Mouse (Mus musculus): ENCODE measurements around the gene Nek8.

The Nek8 gene

GRCm38 (mm10) chr11:78182961-78183844 lies 6.7 kb upstream of the Nek8 start, which contains the start of gene Rpl23a:
Rpl23a (minus strand) TSS chr11:78183584.
- peak in 1 of 2 experiments; percentile 73 for DNase-seq (ENCODE audit: low spot score in 2 of 2)

DNA sequence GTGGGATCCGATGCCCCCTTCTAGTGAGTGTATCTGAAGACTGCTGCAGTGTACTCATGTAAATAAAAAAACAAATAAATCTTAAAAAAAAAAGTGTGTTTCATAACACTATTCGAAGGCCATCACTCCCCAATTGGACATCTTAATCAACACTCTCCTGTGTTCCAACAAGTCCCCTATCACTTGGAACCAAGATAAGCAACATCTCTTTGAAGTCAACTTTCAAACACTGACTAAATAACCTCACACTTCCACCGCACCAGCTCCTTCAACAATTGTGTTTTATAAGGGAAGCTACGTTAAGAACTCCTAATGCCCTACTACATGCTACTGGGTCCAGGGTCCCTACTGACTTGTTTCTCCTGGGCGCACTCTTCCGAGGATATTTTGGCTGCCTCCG lies 6.0 kb upstream of the Nek8 start:
- DNase-seq (ENCODE audit: low spot score in 2 of 2): no peak

DNA sequence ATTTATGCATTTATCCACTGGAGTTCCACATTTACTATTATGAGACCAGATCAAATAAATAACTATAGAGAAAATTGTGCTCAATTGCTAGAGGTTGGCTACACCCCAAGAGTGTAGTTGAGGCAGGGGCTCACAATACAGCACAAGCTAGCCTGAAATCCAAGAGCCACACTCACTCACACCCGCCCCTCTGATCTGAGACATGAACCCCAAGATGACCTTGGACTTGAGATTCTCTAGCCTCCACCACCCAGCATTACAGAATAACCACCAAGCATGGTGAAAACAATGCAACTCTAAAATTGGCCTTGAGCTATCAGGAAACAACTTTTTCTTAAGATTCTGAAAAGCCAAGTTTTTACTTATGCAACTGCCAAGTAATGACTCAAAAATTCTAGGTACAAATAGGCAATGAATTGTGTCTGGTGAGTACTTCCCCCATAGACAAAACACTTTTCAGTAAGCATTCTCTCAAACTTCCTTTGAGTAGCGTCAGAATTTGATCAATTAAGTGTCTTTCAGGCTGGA lies 5.4 kb upstream of the Nek8 start:
- no peak for DNase-seq (ENCODE audit: low spot score in 2 of 2)

DNA sequence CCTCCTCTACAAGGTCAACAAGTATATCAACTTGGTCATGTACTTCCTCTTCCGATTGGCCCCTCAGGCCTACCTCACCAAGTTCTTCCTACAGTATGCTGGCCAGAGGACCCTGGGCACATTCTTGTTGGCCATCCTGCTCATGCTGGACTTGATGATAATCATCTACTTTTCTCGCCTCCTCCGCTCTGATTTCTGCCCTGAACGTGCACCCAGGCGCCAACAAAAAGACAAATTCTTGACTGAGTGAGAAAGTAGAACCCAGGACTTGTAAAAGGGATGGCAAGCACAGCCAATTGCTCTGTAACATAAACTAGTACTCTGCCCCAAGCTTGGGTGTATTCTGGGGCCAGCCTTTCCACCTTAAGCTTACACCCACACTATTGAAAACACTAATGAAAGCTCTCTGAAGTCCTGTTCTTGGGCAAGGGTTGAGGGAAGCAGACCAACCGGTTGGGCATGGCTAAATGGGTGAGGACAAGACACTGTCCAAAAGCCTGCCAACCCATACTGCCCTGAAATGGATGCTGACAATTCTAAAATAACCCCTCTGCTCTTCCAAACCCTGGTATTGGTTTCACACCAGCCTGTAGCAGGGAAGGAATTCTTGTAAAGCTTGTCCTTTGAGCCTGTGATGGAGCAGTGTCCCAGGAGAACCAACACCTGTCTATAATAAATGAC lies 3.7 kb upstream of the Nek8 start:
- no peak for DNase-seq (ENCODE audit: low spot score in 2 of 2)

DNA sequence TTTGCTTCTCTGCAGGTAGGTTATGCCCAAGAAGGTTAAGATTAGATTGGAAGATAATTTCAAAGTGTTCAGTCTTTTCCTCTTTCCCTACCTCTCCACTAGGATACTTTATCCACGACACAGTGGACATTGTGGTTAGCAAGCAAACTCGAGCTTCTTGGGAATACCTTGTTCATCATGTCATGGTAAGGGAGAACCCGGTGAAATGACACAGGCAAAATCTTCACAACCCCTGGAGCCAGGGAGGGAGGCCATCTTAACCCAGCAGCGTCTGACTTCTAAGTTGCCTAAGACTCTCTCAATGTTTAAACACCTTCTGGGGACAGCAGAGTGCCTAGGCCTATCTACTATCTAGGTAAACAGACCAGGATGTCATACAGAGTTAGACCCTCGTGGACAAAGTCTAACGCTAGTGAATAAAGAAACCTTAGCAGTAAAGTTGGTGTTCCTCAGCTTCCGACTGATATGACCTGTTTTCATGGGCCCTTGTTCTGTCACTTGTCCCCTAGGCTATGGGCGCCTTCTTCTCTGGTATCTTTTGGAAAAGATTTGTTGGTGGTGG lies 3.0 kb upstream of the Nek8 start:
- no peak for DNase-seq (ENCODE audit: low spot score in 2 of 2)

DNA sequence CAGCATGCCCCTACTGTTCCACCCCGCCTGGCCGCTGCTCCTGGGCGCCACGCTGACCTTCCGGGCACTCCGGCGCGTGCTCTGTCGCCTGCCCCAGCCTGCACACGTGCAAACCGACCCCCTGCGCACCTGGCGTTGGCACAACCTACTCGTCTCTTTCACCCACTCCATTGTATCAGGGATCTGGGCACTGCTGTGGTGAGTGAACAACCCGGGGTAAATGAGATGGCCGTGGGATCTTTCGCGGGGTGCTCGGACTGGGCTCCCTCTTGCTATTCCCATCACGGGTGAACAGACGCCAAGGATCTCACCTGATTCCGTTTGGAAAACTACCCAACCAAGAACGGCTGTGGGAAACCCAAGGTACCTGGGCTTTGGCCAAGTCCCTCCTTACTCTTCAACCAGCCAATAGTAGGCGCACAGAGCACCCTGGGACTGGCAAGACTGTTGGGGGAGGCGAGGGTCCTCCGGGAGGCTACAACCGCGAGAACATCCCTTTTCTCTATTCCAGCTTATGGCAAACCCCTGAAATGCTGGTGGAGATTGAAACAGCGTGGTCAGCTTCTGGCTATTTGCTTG lies 2.5 kb upstream of the Nek8 start:
- DNase-seq (ENCODE audit: low spot score in 2 of 2): peak in 1 of 2 experiments; percentile 66

GRCm38 (mm10) chr11:78177903-78178858 lies 1.7 kb upstream of the Nek8 start:
- DNase-seq (ENCODE audit: low spot score in 2 of 2): peak; percentile 96 to 98

GRCm38 (mm10) chr11:78177437-78177836 lies 962 bp upstream of the Nek8 start:
- no peak for DNase-seq (ENCODE audit: low spot score in 2 of 2)

GRCm38 (mm10) chr11:78176905-78177331 lies 443 bp upstream of the Nek8 start:
- no peak for DNase-seq (ENCODE audit: low spot score in 2 of 2)

DNA sequence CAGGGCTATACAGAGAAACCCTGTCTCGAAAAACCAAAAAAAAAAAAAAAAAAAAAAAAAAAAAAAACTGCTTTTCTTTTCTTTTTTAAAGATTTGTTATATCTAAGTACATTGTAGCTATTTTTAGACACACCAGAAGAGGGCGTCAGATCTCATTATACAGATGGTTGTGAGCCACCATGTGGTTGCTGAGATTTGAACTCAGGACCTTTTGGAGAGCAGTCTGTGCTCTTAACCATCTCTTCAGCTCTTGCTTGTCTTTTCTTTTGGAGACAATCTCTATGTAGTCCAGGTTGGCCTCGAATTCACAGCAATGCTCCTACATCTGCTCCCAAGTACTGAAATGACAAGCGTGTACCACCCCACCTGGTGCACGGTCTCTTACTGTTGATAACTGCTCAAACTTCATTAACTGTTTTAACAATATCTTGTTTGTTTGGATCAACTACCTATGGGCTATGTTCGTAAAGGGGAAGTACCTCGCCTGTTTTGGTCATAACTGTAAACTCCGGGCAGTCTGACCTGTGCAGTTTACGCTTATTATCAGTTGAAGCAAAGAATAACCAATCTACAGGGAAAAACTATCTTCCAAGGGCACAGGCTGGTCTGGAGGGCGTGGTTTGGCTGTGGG lies 589 bp downstream of the Nek8 start:
- no peak for DNase-seq (ENCODE audit: low spot score in 2 of 2)

- no peak for DNase-seq (ENCODE audit: low spot score in 2 of 2)
Observed at GRCm38 (mm10) chr11:78174506-78174905, 2.0 kb downstream of the Nek8 start.

GRCm38 (mm10) chr11:78172748-78173383 lies 3.6 kb downstream of the Nek8 start:
- DNase-seq (ENCODE audit: low spot score in 2 of 2): no peak

DNA sequence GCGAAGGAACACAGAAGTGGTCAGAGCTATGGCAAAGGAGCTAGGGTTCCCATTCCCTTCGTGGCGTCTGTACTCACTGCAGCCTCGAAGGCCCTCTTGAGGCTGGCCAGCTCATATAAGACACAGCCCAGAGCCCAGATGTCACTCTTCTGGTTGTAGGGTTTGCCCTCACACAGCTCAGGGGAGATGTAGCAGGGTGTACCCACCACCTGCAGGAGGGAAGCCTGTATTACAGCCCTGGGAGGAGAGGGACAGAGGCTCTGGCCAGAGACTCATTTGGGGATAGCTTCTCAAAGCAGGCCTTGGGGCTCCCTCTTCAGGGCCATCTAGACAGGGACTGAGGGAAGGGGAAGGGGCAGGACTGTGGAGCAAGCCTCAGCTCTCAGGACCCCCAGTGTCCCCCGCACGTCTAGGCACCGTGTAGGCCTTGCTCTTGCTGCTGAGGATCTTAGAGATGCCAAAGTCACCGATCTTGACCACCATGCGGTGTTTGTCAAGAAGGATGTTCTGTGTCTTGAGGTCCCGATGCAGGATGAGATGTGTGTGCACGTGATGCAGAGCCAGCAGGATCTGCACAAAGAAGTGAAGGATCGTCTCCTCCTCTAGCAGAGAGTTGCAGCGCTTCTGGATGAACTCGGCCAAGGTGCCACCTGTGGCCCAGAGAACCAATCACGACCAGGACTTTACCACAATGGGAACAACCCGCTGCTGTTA lies 4.3 kb downstream of the Nek8 start:
- DNase-seq (ENCODE audit: low spot score in 2 of 2): no peak

GRCm38 (mm10) chr11:78171328-78171727 lies 5.1 kb downstream of the Nek8 start:
- no peak for DNase-seq (ENCODE audit: low spot score in 2 of 2)

DNA sequence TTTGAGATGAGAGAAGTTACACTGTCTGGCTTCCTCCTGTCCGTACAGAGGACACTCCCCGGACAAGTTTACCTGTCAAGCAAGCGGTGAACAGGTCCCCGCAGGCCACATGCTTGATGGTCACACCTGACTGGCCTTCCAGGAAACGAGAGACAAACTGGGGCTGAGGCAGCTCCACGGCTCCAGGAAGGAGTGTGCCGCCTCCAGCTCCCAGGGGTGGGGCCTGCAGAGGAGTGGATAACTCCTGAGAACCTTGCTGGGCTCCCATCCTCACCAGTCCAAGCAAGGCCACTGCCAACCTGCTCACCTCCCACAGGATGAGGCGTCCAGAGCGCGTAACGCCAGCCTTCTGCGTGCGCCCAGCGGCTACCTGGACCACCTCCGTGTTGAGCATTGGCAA lies 6.2 kb downstream of the Nek8 start:
- no peak for DNase-seq (ENCODE audit: low spot score in 2 of 2)

- no peak for DNase-seq (ENCODE audit: low spot score in 2 of 2)
Observed at GRCm38 (mm10) chr11:78168541-78169468, 7.7 kb downstream of the Nek8 start.

- no peak for DNase-seq (ENCODE audit: low spot score in 2 of 2)
Observed at GRCm38 (mm10) chr11:78167257-78167959, 9.1 kb downstream of the Nek8 start.
